Mouse (Mus musculus) macrophage (primary cell): ENCODE measurements around the gene Zfp995. TPM values are rescaled to one million over a fixed set of nuclear protein-coding genes. Genes with fewer than 3 reads are reported as not detected.
"Not testable (repeated sequence)": the region's sequence is repeated elsewhere in the genome, so short reads cannot be mapped to it uniquely, and the experiment has no call there.

ENCODE experiments used
- H3K27ac ChIP-seq: fragments of 350-480 bp; formaldehyde crosslinking; 2 replicates; pipeline ENCODE4 v1.9.0; 2021
- H3K36me3 ChIP-seq: fragments of 350-480 bp; formaldehyde crosslinking; 2 replicates; pipeline ENCODE4 v1.9.0; 2021; ENCODE audit errors: inconsistent target
- H3K4me3 ChIP-seq: fragments of 350-480 bp; formaldehyde crosslinking; 2 replicates; pipeline ENCODE4 v1.9.0; 2021; ENCODE audit errors: inconsistent target
- H3K79me2 ChIP-seq: fragments of 350-480 bp; formaldehyde crosslinking; 2 replicates; pipeline ENCODE4 v1.9.0; 2021; ENCODE audit errors: inconsistent target
- WGBS: methylation state at CpG from one replicate; pipeline ENCODE4 v1.1.7; 2026; ENCODE audit warnings: inconsistent platforms; ENCODE audit not compliant: missing documents; 5-methylcytosine and 5-hydroxymethylcytosine counted together
- polyA plus RNA-seq: library from polyadenylated mRNA; stranded (reverse); fragments of 250-400 nt; gene quantifications from 3 replicates; pipeline ENCODE4 v1.2.4, GENCODE M21; 2018; ENCODE audit warnings: inconsistent platforms
- total RNA-seq, 78 experiments: library from RNA; depleted of rRNA; stranded (reverse); fragments of 250-400 nt; gene quantifications; 1 replicate in 9 of 78; 2 replicates in 24 of 78; 3 replicates in 43 of 78; 4 replicates in 2 of 78; pipeline ENCODE4 v1.2.4; 2018; ENCODE audit warnings: inconsistent platforms in 56 of 78

Gene Zfp995
- 10 to 100 TPM in 14 of 26 experiments, 1 to 10 TPM in 12; 3.8 to 28.5 (median 11.8) TPM for total RNA-seq (2018; cell fraction: chromatin; rRNA removed)
- total RNA-seq (2018; cell fraction: cytosol; rRNA removed) = 10 to 100 TPM in 1 of 26 experiments, 1 to 10 TPM in 25; 1.5 to 10.2 (median 6.1) TPM
- total RNA-seq (2018; cell fraction: nucleus; rRNA removed) = 10 to 100 TPM in 10 of 26 experiments, 1 to 10 TPM in 16; 3.5 to 37.1 (median 9.3) TPM
- 5.2 to 14.3 TPM (median 5.4 TPM) in 3 replicates for polyA plus RNA-seq

DNA sequence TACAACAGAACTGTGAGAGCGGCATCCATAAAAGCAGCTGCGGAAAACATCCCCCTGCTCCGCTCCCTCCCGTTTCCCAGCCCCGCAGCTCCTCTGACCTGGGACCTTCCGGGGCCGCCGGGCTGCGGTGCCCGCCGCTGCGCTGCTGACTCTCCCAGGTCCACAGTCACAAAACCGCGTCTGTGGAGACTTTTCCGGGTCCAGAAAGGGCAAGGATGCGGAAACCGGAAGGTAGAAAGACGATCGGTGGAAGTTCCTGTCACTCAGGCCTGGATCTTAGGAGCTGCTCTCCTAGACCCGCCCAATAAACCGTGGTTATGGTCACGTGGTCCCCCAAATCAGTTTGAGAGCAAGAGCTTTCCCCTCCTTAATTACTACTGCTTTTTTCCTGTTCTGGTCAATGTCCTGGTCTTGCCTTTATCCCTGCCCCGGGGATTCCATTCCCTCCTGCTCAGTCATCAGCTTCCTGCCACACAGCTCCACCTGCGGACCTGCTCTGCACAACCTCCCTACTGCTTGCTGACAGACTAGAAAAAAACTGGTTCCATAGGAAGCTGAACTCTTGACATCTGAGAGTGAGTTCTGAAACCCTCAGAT lies at the start of gene Zfp995:
TSS of gene Zfp995 (minus strand) at position 471 of the 597 bp plus-strand sequence.
- H3K27ac ChIP-seq, H3K79me2 ChIP-seq, H3K36me3 ChIP-seq: not testable (repeated sequence)
- H3K4me3 ChIP-seq = peak within 1 kb of the TSS; percentile 58
- whole genome bisulfite sequencing = 2% methylated on average over 24 of the region's 24 CpGs

DNA sequence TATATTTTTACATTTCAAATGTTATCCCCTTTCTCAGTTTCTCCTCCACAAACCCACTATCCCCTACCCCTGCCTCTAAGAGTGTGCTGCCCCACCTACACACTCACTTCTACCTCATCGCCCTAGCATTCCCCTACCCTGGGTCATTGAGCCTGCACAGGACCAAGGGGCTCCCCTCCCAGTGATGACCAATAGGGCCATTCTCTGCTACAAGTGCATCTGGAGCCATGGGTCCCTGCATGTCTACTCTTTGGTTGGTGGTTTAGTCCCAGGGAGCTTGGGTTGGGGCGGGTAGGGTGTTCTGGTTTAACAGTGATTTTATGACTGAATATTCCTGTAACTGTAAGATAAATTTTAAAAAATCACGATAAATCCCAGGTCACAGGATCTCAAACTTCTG lies 687 bp downstream of the Zfp995 start:
- Histone ChIP-seq H3K4me3 (peak overlapping the region; percentile 58), H3K36me3 (no peaks in the 10 kb centered on the region), H3K27ac (no peak overlapping the region), H3K79me2 (no peaks in the 10 kb centered on the region)
- 33% methylated on average over 3 of the region's 3 CpGs for WGBS

DNA sequence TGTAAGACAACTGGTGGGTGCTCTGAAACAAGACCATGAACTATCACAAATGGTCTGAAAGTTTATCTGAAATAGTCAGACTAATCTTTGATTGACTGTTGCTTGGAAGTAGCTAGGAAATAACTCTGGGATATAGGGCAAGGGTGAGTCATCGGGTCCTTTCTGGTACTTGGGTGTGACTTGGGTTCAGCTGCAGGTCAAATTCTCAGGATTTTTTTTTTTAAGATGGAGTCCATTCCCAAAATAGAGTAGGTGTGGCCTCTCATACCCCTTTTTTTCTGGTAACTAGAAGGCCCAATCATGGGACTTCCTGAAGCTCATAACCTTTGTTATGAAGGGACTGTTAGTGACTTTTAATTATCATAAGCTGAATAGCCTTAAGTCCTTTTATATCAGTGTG lies 38.5 kb downstream of the Zfp995 start:
- WGBS = 86% methylated on average over 1 of the region's 1 CpGs
- Histone ChIP-seq H3K36me3 (no peaks in the 10 kb centered on the region), H3K79me2 (no peaks in the 10 kb centered on the region), H3K27ac (no peak overlapping the region), H3K4me3 (no peak overlapping the region)

DNA sequence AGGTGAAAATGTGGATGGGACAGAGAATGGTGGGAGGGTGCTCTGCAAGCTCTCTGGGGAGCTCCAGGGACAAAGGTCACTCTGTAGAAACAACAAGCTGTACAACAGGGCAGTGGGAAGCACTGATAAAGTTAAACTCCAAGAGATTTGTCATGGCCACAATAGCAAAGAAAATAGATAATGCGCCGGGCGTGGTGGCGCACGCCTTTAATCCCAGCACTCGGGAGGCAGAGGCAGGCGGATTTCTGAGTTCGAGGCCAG lies 63.5 kb downstream of the Zfp995 start:
- H3K79me2 ChIP-seq, H3K27ac ChIP-seq, H3K36me3 ChIP-seq, H3K4me3 ChIP-seq: not testable (repeated sequence)
- 91% methylated on average over 5 of the region's 8 CpGs for WGBS

DNA sequence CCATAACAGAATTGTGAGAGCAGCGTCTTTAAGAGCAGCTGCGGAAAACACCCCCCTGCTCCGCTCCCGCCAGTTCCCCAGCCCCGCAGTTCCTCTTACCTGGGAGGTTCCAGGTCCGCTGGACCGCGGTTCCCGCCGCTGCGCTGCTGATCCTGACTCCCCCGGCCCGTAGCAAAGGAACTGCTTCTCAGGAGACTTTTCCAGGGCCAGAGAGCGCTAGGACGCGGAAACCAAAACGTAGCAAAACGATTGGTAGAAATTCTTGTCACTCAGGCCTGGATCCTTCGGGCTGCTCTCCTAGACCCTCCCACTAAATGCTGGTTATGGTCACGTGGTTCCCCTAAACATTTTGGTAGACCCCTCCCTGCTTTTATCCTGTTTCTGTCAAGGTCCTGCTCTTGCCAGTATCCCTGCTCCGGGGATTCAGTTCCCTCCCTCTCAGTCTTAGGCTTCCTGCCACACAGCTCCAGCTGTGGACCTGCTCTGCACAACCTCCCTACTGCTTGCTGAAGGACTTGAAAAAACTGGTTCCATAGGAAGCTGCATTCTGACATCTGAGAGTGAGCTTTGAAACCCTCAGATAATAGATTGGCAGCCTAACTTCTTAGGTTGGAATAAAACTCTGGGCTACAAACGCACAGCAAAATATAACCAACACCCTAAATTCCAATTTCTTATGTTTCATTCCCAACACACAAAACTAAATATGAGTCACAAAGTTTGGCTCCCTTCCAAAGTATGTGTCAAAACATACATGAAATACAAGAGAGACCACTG lies 64.0 kb downstream of the Zfp995 start, which contains the start of gene Zfp820:
TSS of gene Zfp820 (minus strand) at position 228 of the 777 bp plus-strand sequence.
- 6% methylated on average over 22 of the region's 22 CpGs for WGBS

DNA sequence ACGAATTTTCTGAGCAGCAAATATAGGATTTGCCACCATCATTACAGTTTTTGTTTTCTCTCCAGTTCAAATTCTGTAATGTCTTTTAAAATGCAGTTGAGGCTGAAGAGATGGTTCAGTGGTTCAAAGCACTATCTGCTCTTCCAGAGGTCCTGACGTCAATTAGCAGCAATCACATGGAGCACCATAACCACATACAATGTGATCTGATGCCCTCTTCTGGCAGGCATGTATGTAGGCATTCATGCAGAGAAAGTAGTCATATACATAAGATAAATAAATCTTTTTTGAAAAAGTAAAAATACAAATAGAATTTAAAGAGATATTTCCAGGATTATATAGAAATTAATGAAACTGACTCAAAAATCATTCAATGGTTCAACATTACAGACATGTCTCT lies 71.2 kb downstream of the Zfp995 start:
- WGBS = 89% methylated on average over 2 of the region's 2 CpGs
- Histone ChIP-seq H3K79me2 (no peaks in the 10 kb centered on the region), H3K36me3 (no peaks in the 10 kb centered on the region)

More for the DNA sequence above, 64.0 kb downstream of the Zfp995 start, which contains the start of gene Zfp820:
- no peaks in the 10 kb centered on the region for H3K79me2 ChIP-seq
- H3K27ac ChIP-seq = no peak within 1 kb of the TSS
- H3K36me3 ChIP-seq = no peaks in the 10 kb centered on the region
- H3K4me3 ChIP-seq = peak within 1 kb of the TSS; percentile 28

More for the DNA sequence above, 71.2 kb downstream of the Zfp995 start:
- Histone ChIP-seq H3K27ac (no peak overlapping the region), H3K4me3 (no peak overlapping the region)

Other genes with a start within 250 kb of the Zfp995 start
- gene Gm10226, start 218.1 kb downstream of the Zfp995 start, polyA plus RNA-seq = 7.3 to 39.8 TPM in 2 of 3 replicates, not detected in the other
- gene Zfp760, start 202.2 kb downstream of the Zfp995 start, polyA plus RNA-seq = 1.8 to 2.9 TPM (median 2.7 TPM) in 3 replicates
- 1.2 to 3.1 TPM (median 2.6 TPM) in 3 replicates for gene Zfp229, start 179.1 kb downstream of the Zfp995 start, polyA plus RNA-seq
- gene Zfp820, start 64.2 kb downstream of the Zfp995 start, polyA plus RNA-seq = 0.27 to 1.2 TPM (median 0.48 TPM) in 3 replicates
- 7.4 to 17.9 TPM (median 9.0 TPM) in 3 replicates for gene Zfp942, start 52.5 kb upstream of the Zfp995 start, polyA plus RNA-seq
- 9.9 to 23.5 TPM (median 13.6 TPM) in 3 replicates for gene Zfp943, start 52.6 kb upstream of the Zfp995 start, polyA plus RNA-seq